Mouse (Mus musculus): ENCODE results near the gene Smad5. TPM values are rescaled to one million over a fixed set of nuclear protein-coding genes. Genes with fewer than 3 reads are reported as not detected.

Smad5 gene
- total and polyA plus RNA-seq, 3 experiments = 19.7 to 30.3 (median 29.7) TPM

DNA sequence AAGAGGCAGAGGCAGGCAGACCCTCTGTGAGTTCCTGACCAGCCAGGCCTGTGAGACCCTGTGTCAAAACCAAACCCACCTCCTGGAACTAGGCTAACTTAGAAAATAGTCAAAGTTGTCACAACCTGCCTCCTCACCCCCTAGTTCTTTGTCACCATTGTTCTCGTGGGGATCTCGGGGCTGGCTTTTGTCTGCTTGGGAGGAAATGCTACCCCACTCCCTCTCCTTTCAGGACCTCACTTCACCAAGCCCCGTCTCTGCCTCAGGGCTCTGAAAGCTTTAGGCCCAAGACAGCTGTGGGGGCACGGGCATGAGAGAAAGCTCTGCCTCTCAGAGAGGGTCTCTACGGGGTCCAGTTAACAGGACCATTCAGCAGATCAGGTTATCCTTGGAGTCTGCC, 49.0 kb downstream of the Smad5 start:
- Histone ChIP-seq H3K9ac (ENCODE audit: low read depth, low read length) (no peak overlapping the region), H3K36me3 (ENCODE audit: control insufficient read depth, insufficient read depth, low read length) (no peaks in the 10 kb centered on the region), H3K4me3 (no peak overlapping the region), H3K4me1 (ENCODE audit: control insufficient read depth, insufficient read depth, low read length) (no peaks in the 10 kb centered on the region), H3K79me2 (replicated peaks; ENCODE audit: control insufficient read depth, insufficient read depth, low read length) (no peaks in the 10 kb centered on the region), H3K27ac (no peak overlapping the region), H3K27me3 (ENCODE audit: control insufficient read depth, insufficient read depth, low read length) (peaks cover 13% of the 10 kb centered on the region)
- 66% methylated on average over 5 of the region's 5 CpGs for WGBS
- DNase-seq = no peak
- intact Hi-C loops (cut with DNase I) = no loop called here
- no peak for TF ChIP-seq EP300 (IDR thresholded peaks at IDR 0.05; ENCODE audit: insufficient read depth, low read depth, low read length)
- TF ChIP-seq CTCF (IDR thresholded peaks at IDR 0.05) = no peak

DNA sequence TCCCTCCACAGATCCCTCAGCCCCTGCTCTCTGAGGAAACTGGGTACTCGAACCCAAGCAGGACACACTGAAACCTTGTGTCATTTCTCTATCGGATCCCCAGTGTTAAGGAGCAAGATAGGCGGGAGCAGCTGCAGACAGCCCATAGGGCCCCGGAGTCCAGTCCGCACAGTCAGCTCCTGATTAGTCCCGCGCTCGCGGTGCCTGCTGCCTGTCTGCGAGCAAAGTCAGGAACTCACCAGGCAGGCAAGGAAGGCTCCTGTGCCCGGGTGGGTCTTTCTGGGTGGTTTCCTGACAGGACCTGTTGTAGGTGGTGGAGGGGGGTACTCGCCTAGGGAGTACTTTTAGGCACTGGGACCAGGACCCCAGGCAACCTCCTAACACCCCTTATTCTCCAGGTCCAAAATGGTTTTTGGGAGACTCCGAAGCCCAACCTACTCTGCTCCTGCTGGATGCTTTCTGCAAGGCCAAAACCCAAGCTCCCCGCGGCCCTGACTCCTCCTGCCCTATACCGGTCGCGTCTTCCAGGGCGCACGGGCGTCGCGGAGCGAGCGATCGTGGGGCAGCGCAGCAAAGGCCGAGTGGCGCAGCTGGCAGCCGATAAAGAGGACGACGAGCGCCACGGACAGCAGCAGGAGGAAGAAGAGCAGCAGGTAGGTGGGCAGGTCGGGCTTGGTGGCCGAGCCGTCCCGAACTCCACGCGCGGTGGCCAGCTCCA, 49.8 kb downstream of the Smad5 start:
- DNase-seq = no peak
- intact Hi-C loops (cut with DNase I) = no loop called here
- Histone ChIP-seq H3K9ac (ENCODE audit: low read depth, low read length) (no peak overlapping the region), H3K36me3 (ENCODE audit: control insufficient read depth, insufficient read depth, low read length) (no peaks in the 10 kb centered on the region), H3K4me3 (peak overlapping the region; percentile 32; the same call in 1 of the 2 replicates), H3K27me3 (ENCODE audit: control insufficient read depth, insufficient read depth, low read length) (peaks cover 13% of the 10 kb centered on the region), H3K79me2 (replicated peaks; ENCODE audit: control insufficient read depth, insufficient read depth, low read length) (no peaks in the 10 kb centered on the region), H3K27ac (no peak overlapping the region), H3K4me1 (ENCODE audit: control insufficient read depth, insufficient read depth, low read length) (no peaks in the 10 kb centered on the region)
- 5% methylated on average over 41 of the region's 41 CpGs for WGBS
- no peak for TF ChIP-seq POLR2A (IDR thresholded peaks at IDR 0.05; ENCODE audit: insufficient read depth, low read depth, low read length)
- TF ChIP-seq CTCF (IDR thresholded peaks at IDR 0.05) = no peak
- TF ChIP-seq EP300 (IDR thresholded peaks at IDR 0.05; ENCODE audit: insufficient read depth, low read depth, low read length) = no peak

DNA sequence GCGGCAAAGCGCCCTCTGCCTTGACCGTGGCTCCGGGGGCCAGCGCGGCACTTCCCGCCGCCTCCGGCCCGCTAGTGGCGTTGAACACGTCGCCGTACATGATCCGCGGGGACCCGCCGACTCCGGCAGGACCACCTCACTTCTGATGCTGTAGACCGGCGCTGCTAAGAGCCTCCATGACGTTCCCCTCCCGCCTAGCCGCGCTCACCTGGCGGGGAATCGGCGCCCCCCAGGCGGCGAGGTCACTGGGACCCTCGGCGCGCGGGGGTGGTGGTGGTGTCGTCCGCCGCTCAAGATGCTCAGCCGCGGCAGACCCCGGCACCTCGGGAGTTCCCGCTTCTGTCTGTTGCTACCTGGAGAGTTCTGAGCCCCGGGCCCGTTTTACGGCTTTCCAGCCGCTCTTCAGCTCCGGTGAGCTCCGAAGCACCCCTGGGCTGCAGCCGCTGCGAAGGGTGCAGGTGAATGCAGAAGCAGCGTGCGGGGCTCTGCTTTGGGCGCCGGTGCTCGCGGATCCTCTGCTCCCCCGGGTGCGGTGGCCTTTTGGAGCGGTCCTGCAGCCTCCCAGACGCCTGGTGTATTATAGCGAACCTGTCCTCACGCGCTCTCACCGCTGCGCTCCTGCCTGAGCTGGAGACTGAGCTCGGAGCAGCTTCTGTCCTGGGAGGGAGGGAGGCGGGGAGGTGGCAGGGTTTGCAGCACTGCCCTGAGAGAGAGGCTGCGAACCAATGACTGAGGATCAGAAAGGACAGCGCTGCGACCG, 50.6 kb downstream of the Smad5 start, which contains the start of gene Gm45623:
Gene Gm45623, minus strand, starts transcription at position 636 of the 760 bp plus-strand sequence.
- WGBS = 5% methylated on average over 68 of the region's 71 CpGs
- peaks cover 13% of the 10 kb centered on the region for H3K27me3 ChIP-seq (ENCODE audit: control insufficient read depth, insufficient read depth, low read length)
- no peaks in the 10 kb centered on the region for H3K79me2 ChIP-seq (replicated peaks; ENCODE audit: control insufficient read depth, insufficient read depth, low read length)
- no peak for DNase-seq
- TF ChIP-seq EP300 (IDR thresholded peaks at IDR 0.05; ENCODE audit: insufficient read depth, low read depth, low read length) = no peak
- no peak for TF ChIP-seq CTCF (IDR thresholded peaks at IDR 0.05)
- TF ChIP-seq POLR2A (IDR thresholded peaks at IDR 0.05; ENCODE audit: insufficient read depth, low read depth, low read length) = no peak
- H3K4me3 ChIP-seq = peak within 1 kb of the TSS; percentile 32; the same call in 1 of the 2 replicates
- no peaks in the 10 kb centered on the region for H3K36me3 ChIP-seq (ENCODE audit: control insufficient read depth, insufficient read depth, low read length)
- no peak within 1 kb of the TSS for H3K27ac ChIP-seq
- no peak within 1 kb of the TSS for H3K9ac ChIP-seq (ENCODE audit: low read depth, low read length)
- intact Hi-C loops (cut with DNase I) = no loop called here
- H3K4me1 ChIP-seq (ENCODE audit: control insufficient read depth, insufficient read depth, low read length) = no peaks in the 10 kb centered on the region

DNA sequence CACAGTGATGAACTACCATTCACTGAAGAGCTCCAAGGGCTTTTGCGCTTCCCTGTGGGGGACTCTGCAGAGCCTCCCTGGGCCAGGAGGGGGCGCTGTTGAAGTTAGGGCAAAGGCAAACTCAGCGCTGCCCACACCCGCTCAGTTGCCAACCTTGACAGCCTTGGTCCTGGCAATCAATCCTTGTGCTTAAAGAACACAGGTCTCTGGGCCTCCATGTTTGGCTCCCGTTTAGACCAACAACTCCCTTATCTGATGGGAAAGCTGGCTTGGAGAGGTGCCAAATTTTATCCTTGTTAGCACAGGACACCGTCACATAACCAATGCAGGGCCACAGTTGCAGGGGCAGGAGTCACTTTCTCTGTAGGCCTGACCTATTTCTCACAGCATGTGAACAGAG, 53.1 kb downstream of the Smad5 start:
- Histone ChIP-seq H3K4me3 (no peak overlapping the region), H3K27me3 (ENCODE audit: control insufficient read depth, insufficient read depth, low read length) (peaks cover 13% of the 10 kb centered on the region), H3K27ac (no peak overlapping the region), H3K9ac (ENCODE audit: low read depth, low read length) (no peak overlapping the region), H3K79me2 (replicated peaks; ENCODE audit: control insufficient read depth, insufficient read depth, low read length) (no peaks in the 10 kb centered on the region), H3K36me3 (ENCODE audit: control insufficient read depth, insufficient read depth, low read length) (no peaks in the 10 kb centered on the region), H3K4me1 (ENCODE audit: control insufficient read depth, insufficient read depth, low read length) (no peaks in the 10 kb centered on the region)
- DNase-seq = peak in 1 of 2 experiments; percentile 32
- TF ChIP-seq EP300 (IDR thresholded peaks at IDR 0.05; ENCODE audit: insufficient read depth, low read depth, low read length) (no peak), POLR2A (IDR thresholded peaks at IDR 0.05; ENCODE audit: insufficient read depth, low read depth, low read length) (no peak), CTCF (IDR thresholded peaks at IDR 0.05) (peak; percentile 52)
- intact Hi-C loops (cut with DNase I) = no loop called here
- WGBS = 50% methylated on average over 6 of the region's 6 CpGs

DNA sequence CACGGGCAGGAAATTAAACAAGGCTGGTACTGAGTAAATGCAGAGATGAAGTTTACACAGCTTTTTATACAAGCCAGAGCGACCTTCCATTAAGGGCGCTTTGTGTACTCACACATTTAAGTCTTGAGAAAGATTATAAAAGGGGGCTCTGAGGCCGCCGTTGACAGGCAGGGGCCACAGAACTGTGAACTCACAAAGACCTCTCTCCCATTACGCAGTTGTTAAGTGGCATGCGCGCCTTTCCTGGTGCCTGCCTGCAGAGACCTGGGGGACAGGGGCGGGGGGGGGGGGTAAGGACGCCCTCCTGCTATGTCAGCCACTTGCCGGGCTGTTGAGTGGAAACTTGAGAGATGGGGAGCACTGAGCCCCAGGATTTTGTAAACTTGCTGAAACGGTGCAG, 54.4 kb downstream of the Smad5 start:
- no peak for DNase-seq
- H3K9ac ChIP-seq (ENCODE audit: low read depth, low read length) = no peak overlapping the region
- intact Hi-C loops (cut with DNase I) = no loop called here

DNA sequence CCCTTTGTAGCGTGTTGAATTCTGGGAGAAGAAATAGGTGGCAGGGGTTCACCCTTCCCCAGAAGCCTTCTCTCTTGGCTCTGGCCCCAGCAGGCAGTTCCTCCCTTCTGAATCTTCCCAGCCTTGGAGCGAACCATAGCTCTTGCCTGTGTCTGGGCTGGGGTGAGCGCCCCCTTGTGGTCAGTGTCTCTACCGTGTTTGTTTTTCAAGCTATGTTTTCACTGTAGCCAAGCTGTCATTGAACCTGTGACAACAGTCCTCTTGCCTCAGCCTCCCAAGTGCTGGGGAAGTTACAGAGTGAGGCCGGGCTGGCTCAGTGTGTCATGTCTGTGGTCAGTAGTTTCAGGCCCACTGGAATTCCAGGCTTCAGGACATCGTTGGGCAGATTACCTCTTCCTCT, 55.7 kb downstream of the Smad5 start:
- no peak overlapping the region for H3K27ac ChIP-seq
- intact Hi-C loops (cut with DNase I) = loop anchor here (1.0 to 2.0 kb wide), 3 partner anchors 96 to 283 kb away; no protein-coding TSS in a partner anchor
- no peaks in the 10 kb centered on the region for H3K4me1 ChIP-seq (ENCODE audit: control insufficient read depth, insufficient read depth, low read length)
- no peaks in the 10 kb centered on the region for H3K36me3 ChIP-seq (ENCODE audit: control insufficient read depth, insufficient read depth, low read length)
- 23% methylated on average over 6 of the region's 6 CpGs for WGBS
- H3K4me3 ChIP-seq = no peak overlapping the region
- no peak overlapping the region for H3K9ac ChIP-seq (ENCODE audit: low read depth, low read length)
- peak; percentile 66 to 82 for DNase-seq
- H3K79me2 ChIP-seq (replicated peaks; ENCODE audit: control insufficient read depth, insufficient read depth, low read length) = no peaks in the 10 kb centered on the region
- peaks cover 3% of the 10 kb centered on the region; the same call in 1 of the 2 replicates for H3K27me3 ChIP-seq (ENCODE audit: control insufficient read depth, insufficient read depth, low read length)
- TF ChIP-seq CTCF (IDR thresholded peaks at IDR 0.05) (peak; percentile 92), EP300 (IDR thresholded peaks at IDR 0.05; ENCODE audit: insufficient read depth, low read depth, low read length) (no peak)

More for the DNA sequence above, 54.4 kb downstream of the Smad5 start:
- TF ChIP-seq POLR2A (IDR thresholded peaks at IDR 0.05; ENCODE audit: insufficient read depth, low read depth, low read length) (no peak), CTCF (IDR thresholded peaks at IDR 0.05) (no peak), EP300 (IDR thresholded peaks at IDR 0.05; ENCODE audit: insufficient read depth, low read depth, low read length) (no peak)
- no peaks in the 10 kb centered on the region for H3K36me3 ChIP-seq (ENCODE audit: control insufficient read depth, insufficient read depth, low read length)
- no peak overlapping the region for H3K4me3 ChIP-seq
- no peak overlapping the region for H3K27ac ChIP-seq
- no peaks in the 10 kb centered on the region for H3K79me2 ChIP-seq (replicated peaks; ENCODE audit: control insufficient read depth, insufficient read depth, low read length)
- 75% methylated on average over 12 of the region's 12 CpGs for WGBS
- H3K27me3 ChIP-seq (ENCODE audit: control insufficient read depth, insufficient read depth, low read length) = peaks cover 13% of the 10 kb centered on the region
- H3K4me1 ChIP-seq (ENCODE audit: control insufficient read depth, insufficient read depth, low read length) = no peaks in the 10 kb centered on the region
